8 mouse cellular contexts compared by ENCODE assay signal in the genomic region with DNA sequence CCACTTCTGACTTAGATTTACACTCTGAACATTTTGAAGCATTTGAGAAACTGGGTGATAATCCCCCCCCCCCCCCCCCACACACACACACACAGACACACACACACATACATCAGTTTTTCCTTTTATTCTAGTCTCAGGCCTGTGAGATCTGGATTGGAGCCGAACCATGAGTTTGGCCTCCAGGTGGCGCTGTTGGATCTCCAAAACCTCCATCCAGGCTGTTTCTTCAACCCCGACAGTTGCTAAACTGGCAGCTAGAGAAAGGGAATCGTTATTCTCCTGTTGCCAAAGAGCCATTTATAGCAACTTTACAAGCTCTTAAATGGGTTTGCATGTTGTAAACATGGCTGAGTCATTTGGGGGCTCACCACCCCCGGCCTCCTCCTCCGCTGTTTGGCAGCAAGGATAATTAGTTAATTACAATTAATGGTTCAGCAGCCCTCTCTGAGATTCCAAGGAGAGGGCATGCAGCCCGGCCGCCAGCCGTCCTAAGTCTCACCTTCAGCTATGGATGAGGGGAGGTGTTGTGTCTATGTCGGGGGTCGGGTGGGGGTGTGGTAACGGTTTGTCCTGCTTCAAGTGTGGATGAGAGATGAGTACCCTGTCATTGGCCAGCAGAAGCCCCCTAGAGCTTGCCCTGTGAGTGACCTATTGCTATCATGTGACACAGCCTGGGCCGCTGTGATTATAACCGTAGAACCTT.
A peak's percentile ranks its signal among the peaks of the same experiment; 100 is the strongest.
DNase-seq lines count a peak whose midpoint lies in the region.

No protein-coding gene starts in this region.

- peak; percentile 47 to 65 for DNase-seq in CD8-positive naive resting alpha-beta T cell, adult 2 months (ENCODE audit: low read depth in 2 of 2, low spot score in 2 of 2)
- peak; percentile 84 for DNase-seq in adrenal gland, adult 2 months
- peak; percentile 88 for DNase-seq in embryo, embryonic 10 days (ENCODE audit: low spot score)
- DNase-seq in gastrocnemius, postnatal 36 days: peak; percentile 71 to 79
- peak; percentile 96 for DNase-seq in layer of hippocampus, postnatal 10 days (ENCODE audit: low spot score in 2 of 2)
- peak; percentile 88 for DNase-seq in lung, postnatal 14 days
- DNase-seq in right cerebral cortex, postnatal 14 days: peak; percentile 90
- peak; percentile 64 for DNase-seq in yolk sac, embryonic 10.5 days (ENCODE audit: low spot score)

- intact Hi-C loops in gastrocnemius, postnatal 36 days (cut with DNase I): loop anchor here (2.0 to 5.0 kb wide), 2 partner anchors 50 to 210 kb away; no protein-coding TSS in a partner anchor

Comparison
In these comparisons a context has a peak if more than half of its experiments do, and no peak if none do; other contexts are left out.
1. Peak in every context shown above with its lines: DNase-seq.